ENCODE assay signal across 1 mouse cellular context in genomic region chr7:16242198-16242597, GRCm38 (mm10).
TF ChIP-seq lines count a peak whose summit lies in the region.

No protein-coding gene starts in this region.

TF ChIP-seq in MEL, 35 proteins besides CTCF, POLR2A, EP300 and RAD21:
- TF ChIP-seq SIN3A (IDR thresholded peaks at IDR 0.05; ENCODE audit: low read length) (no peak), TBP (IDR thresholded peaks at IDR 0.05; ENCODE audit: low read depth, low read length) (peak; percentile 86)
